Mouse (Mus musculus): ENCODE results near the gene Zbtb34.

The Zbtb34 gene

GRCm38 (mm10) chr2:33446796-33447195 is 15.7 kb upstream of the Zbtb34 start:
- no peak for DNase-seq (ENCODE audit: extremely low spot score, low spot score)

GRCm38 (mm10) chr2:33445741-33446140 is 14.6 kb upstream of the Zbtb34 start:
- no peak for DNase-seq (ENCODE audit: extremely low spot score, low spot score)

GRCm38 (mm10) chr2:33444862-33445261 is 13.7 kb upstream of the Zbtb34 start:
- DNase-seq (ENCODE audit: extremely low spot score, low spot score), result no peak

- no peak for DNase-seq (ENCODE audit: extremely low spot score, low spot score)
These were observed 13.2 kb upstream of the Zbtb34 start for GRCm38 (mm10) chr2:33444358-33444757.

GRCm38 (mm10) chr2:33442701-33443100 is 11.6 kb upstream of the Zbtb34 start:
- DNase-seq (ENCODE audit: extremely low spot score, low spot score), result no peak

- no peak for DNase-seq (ENCODE audit: extremely low spot score, low spot score)
These were observed 9.8 kb upstream of the Zbtb34 start for GRCm38 (mm10) chr2:33440893-33441292.

GRCm38 (mm10) chr2:33439980-33440670 is 9.0 kb upstream of the Zbtb34 start:
- DNase-seq (ENCODE audit: extremely low spot score, low spot score), result no peak

- DNase-seq (ENCODE audit: extremely low spot score, low spot score), result no peak
These were observed 8.4 kb upstream of the Zbtb34 start for GRCm38 (mm10) chr2:33439471-33439881.

- peak; percentile 47 for DNase-seq (ENCODE audit: extremely low spot score, low spot score)
These were observed 7.3 kb upstream of the Zbtb34 start for GRCm38 (mm10) chr2:33438377-33438776.

- no peak for DNase-seq (ENCODE audit: extremely low spot score, low spot score)
These were observed 6.1 kb upstream of the Zbtb34 start for GRCm38 (mm10) chr2:33437184-33437583.

- DNase-seq (ENCODE audit: extremely low spot score, low spot score), result peak; percentile 50
These were observed 5.0 kb upstream of the Zbtb34 start for GRCm38 (mm10) chr2:33436035-33436580.

GRCm38 (mm10) chr2:33435036-33435650 is 4.0 kb upstream of the Zbtb34 start:
- no peak for DNase-seq (ENCODE audit: extremely low spot score, low spot score)

- DNase-seq (ENCODE audit: extremely low spot score, low spot score), result no peak
These were observed 1.8 kb upstream of the Zbtb34 start for GRCm38 (mm10) chr2:33432877-33433276.

GRCm38 (mm10) chr2:33430081-33430770 is 898 bp downstream of the Zbtb34 start:
- no peak for DNase-seq (ENCODE audit: extremely low spot score, low spot score)

- no peak for DNase-seq (ENCODE audit: extremely low spot score, low spot score)
These were observed 1.8 kb downstream of the Zbtb34 start for GRCm38 (mm10) chr2:33429339-33429738.

- no peak for DNase-seq (ENCODE audit: extremely low spot score, low spot score)
These were observed 4.3 kb downstream of the Zbtb34 start for GRCm38 (mm10) chr2:33426640-33427398.

GRCm38 (mm10) chr2:33417454-33417853 is 13.7 kb downstream of the Zbtb34 start:
- DNase-seq (ENCODE audit: extremely low spot score, low spot score), result no peak

GRCm38 (mm10) chr2:33414019-33414418 is 17.1 kb downstream of the Zbtb34 start:
- DNase-seq (ENCODE audit: extremely low spot score, low spot score), result no peak

- no peak for DNase-seq (ENCODE audit: extremely low spot score, low spot score)
These were observed 19.0 kb downstream of the Zbtb34 start for GRCm38 (mm10) chr2:33412111-33412510.

GRCm38 (mm10) chr2:33403511-33404003 is 27.6 kb downstream of the Zbtb34 start:
- no peak for DNase-seq (ENCODE audit: extremely low spot score, low spot score)

GRCm38 (mm10) chr2:33402638-33403037 is 28.5 kb downstream of the Zbtb34 start:
- DNase-seq (ENCODE audit: extremely low spot score, low spot score), result no peak
